Mouse (Mus musculus) heart, embryonic 10.5 days (tissue): ENCODE results near the gene Tspyl4. TPM values are rescaled to one million over a fixed set of nuclear protein-coding genes. Genes with fewer than 3 reads are reported as not detected.

ENCODE experiments used
- polyA plus RNA-seq: library from polyadenylated mRNA; unstranded; fragments of >200 nt; fragmentation: Nextera tagmentation; extraction: Ambion mirVana; gene quantifications from 2 replicates; pipeline ENCODE4 v1.2.1, GENCODE M21; 2016

Gene Tspyl4
- polyA plus RNA-seq, 1 experiment from 2014 or later: 20.7 TPM

Other genes starting within 250 kb of the Tspyl4 start
- gene Calhm5, start 200.9 kb upstream of the Tspyl4 start, polyA plus RNA-seq: 0.70 and 0.95 TPM in 2 replicates
- gene Calhm6, start 169.5 kb upstream of the Tspyl4 start, polyA plus RNA-seq: 0.48 and 0.88 TPM in 2 replicates
- 20.9 and 22.8 TPM in 2 replicates for gene Dse, start 89.7 kb upstream of the Tspyl4 start, polyA plus RNA-seq
- gene Tspyl1, start 15.3 kb upstream of the Tspyl4 start, polyA plus RNA-seq: 57.5 and 69.9 TPM in 2 replicates
- 0.15 and 0.20 TPM in 2 replicates for gene Col10a1, start 92.5 kb downstream of the Tspyl4 start, polyA plus RNA-seq
- 7.3 and 8.2 TPM in 2 replicates for gene Nt5dc1, start 121.1 kb downstream of the Tspyl4 start, polyA plus RNA-seq
- 5.5 and 6.4 TPM in 2 replicates for gene Frk, start 186.0 kb downstream of the Tspyl4 start, polyA plus RNA-seq